Mouse (Mus musculus): ENCODE results near the gene Fgf9. TPM values are rescaled to one million over a fixed set of nuclear protein-coding genes. Genes with fewer than 3 reads are reported as not detected.

The Fgf9 gene
- total and polyA plus RNA-seq, 3 experiments = 0.01 TPM; not detected in 2

DNA sequence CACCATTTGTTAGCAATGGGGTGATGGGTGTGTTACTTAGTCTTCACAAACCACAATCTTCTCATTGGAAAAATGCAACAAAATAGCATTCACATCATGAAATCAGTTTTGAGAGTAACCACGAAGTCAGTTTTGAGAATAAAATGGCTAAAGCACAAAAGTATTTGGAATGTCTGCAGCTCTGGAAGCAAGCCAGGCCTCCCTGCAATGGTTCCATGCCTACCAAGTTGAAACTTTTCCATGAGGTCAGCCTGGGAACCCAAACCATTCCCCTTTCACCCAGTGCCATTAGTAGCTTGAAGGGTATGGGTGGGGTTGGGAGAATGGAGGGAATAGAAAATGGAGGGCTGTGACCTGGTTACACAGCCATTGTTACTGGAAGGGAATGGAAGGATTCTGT, 1.7 kb upstream of the Fgf9 start:
- TF ChIP-seq MEF2A (IDR thresholded peaks at IDR 0.05; ENCODE audit: extremely low read depth, insufficient replicate concordance, low read depth, low read length, poor library complexity, severe bottlenecking) (no peak), MAFK (IDR thresholded peaks at IDR 0.05; ENCODE audit: borderline replicate concordance, low read depth, low read length) (no peak), E2F4 (IDR thresholded peaks at IDR 0.05; ENCODE audit: borderline replicate concordance, low read depth, low read length) (no peak)
- no peak overlapping the region for H3K27ac ChIP-seq (ENCODE audit: control insufficient read depth, low read depth, low read length)
- no peaks in the 10 kb centered on the region for H3K9me3 ChIP-seq (replicated peaks; ENCODE audit: insufficient read depth, low read length)
- H3K36me3 ChIP-seq (ENCODE audit: control insufficient read depth in 1 of 2, insufficient read depth in 2 of 2, low read length in 2 of 2) = no peaks in the 10 kb centered on the region
- H3K4me1 ChIP-seq (ENCODE audit: control insufficient read depth in 1 of 2, insufficient read depth in 2 of 2, low read length in 2 of 2) = no peaks in the 10 kb centered on the region
- H3K27me3 ChIP-seq (ENCODE audit: control insufficient read depth in 1 of 2, insufficient read depth in 2 of 2, low read length in 2 of 2) = no peaks in the 10 kb centered on the region
- H3K4me3 ChIP-seq (ENCODE audit: control insufficient read depth in 1 of 2, insufficient read depth in 1 of 2, low read depth in 2 of 2, low read length in 2 of 2) = no peak overlapping the region
- no peak overlapping the region for H3K9ac ChIP-seq (ENCODE audit: control insufficient read depth, low read depth, low read length, poor library complexity, severe bottlenecking)
- H3K79me2 ChIP-seq (ENCODE audit: control insufficient read depth, insufficient read depth, low read length, poor library complexity) = no peaks in the 10 kb centered on the region
- DNase-seq (ENCODE audit: low read depth, low spot score) = no peak

DNA sequence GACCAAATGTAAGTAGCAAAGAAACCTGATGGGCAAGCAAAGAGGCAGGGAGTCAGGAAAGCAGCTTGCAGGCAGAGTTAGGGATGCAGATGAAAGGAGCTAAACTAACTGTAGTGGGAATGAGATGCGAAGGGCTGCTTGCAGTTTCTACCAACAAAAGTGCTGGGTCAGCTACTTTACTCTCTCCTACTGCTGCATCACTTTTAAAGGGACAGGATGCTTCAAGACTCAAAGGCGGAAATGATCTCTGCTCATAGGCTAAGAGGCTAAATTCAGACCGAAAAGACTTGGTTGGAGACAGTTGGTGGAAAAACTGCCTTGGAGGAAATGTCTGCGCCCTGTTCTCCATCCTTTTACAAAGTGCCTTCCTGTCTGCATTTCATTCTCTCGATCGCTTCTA, 420 bp upstream of the Fgf9 start:
- H3K27me3 ChIP-seq (ENCODE audit: control insufficient read depth in 1 of 2, insufficient read depth in 2 of 2, low read length in 2 of 2) = no peaks in the 10 kb centered on the region
- no peak overlapping the region for H3K9ac ChIP-seq (ENCODE audit: control insufficient read depth, low read depth, low read length, poor library complexity, severe bottlenecking)
- no peak for TF ChIP-seq POLR2AphosphoS5 (IDR thresholded peaks at IDR 0.05; ENCODE audit: borderline replicate concordance, low read depth, low read length)
- no peak for TF ChIP-seq RAD21 (IDR thresholded peaks at IDR 0.05; ENCODE audit: low read depth, low read length)
- TF ChIP-seq TAL1 (IDR thresholded peaks at IDR 0.05; ENCODE audit: low read length) = no peak
- TF ChIP-seq ZKSCAN1 (IDR thresholded peaks at IDR 0.05; ENCODE audit: low read depth, low read length) = no peak
- H3K4me3 ChIP-seq (ENCODE audit: control insufficient read depth in 1 of 2, insufficient read depth in 1 of 2, low read depth in 2 of 2, low read length in 2 of 2) = no peak overlapping the region
- no peaks in the 10 kb centered on the region for H3K36me3 ChIP-seq (ENCODE audit: control insufficient read depth in 1 of 2, insufficient read depth in 2 of 2, low read length in 2 of 2)
- H3K79me2 ChIP-seq (ENCODE audit: control insufficient read depth, insufficient read depth, low read length, poor library complexity) = no peaks in the 10 kb centered on the region
- DNase-seq (ENCODE audit: low read depth, low spot score) = no peak
- H3K27ac ChIP-seq (ENCODE audit: control insufficient read depth, low read depth, low read length) = no peak overlapping the region
- H3K4me1 ChIP-seq (ENCODE audit: control insufficient read depth in 1 of 2, insufficient read depth in 2 of 2, low read length in 2 of 2) = no peaks in the 10 kb centered on the region
- H3K9me3 ChIP-seq (replicated peaks; ENCODE audit: insufficient read depth, low read length) = no peaks in the 10 kb centered on the region

DNA sequence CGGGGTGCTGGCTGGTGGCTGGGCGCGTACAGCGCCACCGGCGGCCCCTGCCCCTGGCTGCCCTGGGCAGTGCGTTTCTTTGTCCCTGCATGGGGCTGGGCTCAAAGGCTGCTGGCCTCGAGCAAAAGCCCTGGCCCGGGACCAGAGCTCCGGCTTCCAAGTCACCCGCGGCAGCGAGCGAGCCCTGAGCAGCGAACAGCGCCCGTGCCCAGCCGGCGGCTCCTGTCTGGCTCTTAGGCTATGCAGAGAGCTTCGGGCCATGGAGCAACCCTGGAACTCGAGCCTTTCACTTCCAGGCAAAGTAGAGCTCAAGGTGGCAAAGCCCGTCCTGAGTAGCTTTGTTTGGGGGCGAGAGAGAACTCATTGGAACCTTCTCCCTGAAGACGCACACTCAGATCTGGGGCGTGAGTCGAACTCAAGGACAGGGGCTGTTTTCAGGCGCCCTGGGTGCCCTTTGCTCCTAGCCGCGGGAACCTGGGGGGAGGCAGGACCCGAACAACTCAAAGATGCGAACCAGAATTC, 834 bp downstream of the Fgf9 start:
- TF ChIP-seq MAFK (IDR thresholded peaks at IDR 0.05; ENCODE audit: borderline replicate concordance, low read depth, low read length) (no peak), CHD2 (IDR thresholded peaks at IDR 0.05; ENCODE audit: low read length) (no peak), NELFE (IDR thresholded peaks at IDR 0.05; ENCODE audit: low read depth, low read length) (no peak), CHD1 (IDR thresholded peaks at IDR 0.05; ENCODE audit: low read depth, low read length) (no peak), ZMIZ1 (IDR thresholded peaks at IDR 0.05; ENCODE audit: low read depth, low read length) (no peak), USF1 (IDR thresholded peaks at IDR 0.05; ENCODE audit: low read depth, low read length) (no peak), KAT2A (conservative IDR thresholded peaks at IDR 0.05; ENCODE audit: low read depth, low read length) (no peak), MAZ (IDR thresholded peaks at IDR 0.05; ENCODE audit: low read depth, low read length) (no peak)
- Histone ChIP-seq H3K79me2 (ENCODE audit: control insufficient read depth, insufficient read depth, low read length, poor library complexity) (no peaks in the 10 kb centered on the region), H3K4me1 (ENCODE audit: control insufficient read depth in 1 of 2, insufficient read depth in 2 of 2, low read length in 2 of 2) (no peaks in the 10 kb centered on the region), H3K36me3 (ENCODE audit: control insufficient read depth in 1 of 2, insufficient read depth in 2 of 2, low read length in 2 of 2) (no peaks in the 10 kb centered on the region), H3K4me3 (ENCODE audit: control insufficient read depth in 1 of 2, insufficient read depth in 1 of 2, low read depth in 2 of 2, low read length in 2 of 2) (no peak overlapping the region), H3K9me3 (replicated peaks; ENCODE audit: insufficient read depth, low read length) (no peaks in the 10 kb centered on the region), H3K27ac (ENCODE audit: control insufficient read depth, low read depth, low read length) (no peak overlapping the region), H3K27me3 (ENCODE audit: control insufficient read depth in 1 of 2, insufficient read depth in 2 of 2, low read length in 2 of 2) (no peaks in the 10 kb centered on the region), H3K9ac (ENCODE audit: control insufficient read depth, low read depth, low read length, poor library complexity, severe bottlenecking) (no peak overlapping the region)
- no peak for DNase-seq (ENCODE audit: low read depth, low spot score)

Measured in MEL (cell line).